Mouse (Mus musculus) forebrain, embryonic 10.5 days (tissue): Measurements from ENCODE around the gene Dlg2. TPM values are rescaled to one million over a fixed set of nuclear protein-coding genes. Genes with fewer than 3 reads are reported as not detected.

ENCODE experiments used
- DNase-seq: peaks from one replicate; pipeline ENCODE4 v3.0.0-alpha.2; 2017; ENCODE audit warnings: low spot score; ENCODE audit errors: extremely low spot score
- H3K27ac ChIP-seq: fragments of 300-500 bp; sonication (generic); 2 replicates; pipeline ENCODE4 v1.5.1; 2016; ENCODE audit warnings: mild to moderate bottlenecking
- H3K27me3 ChIP-seq: fragments of 300-500 bp; sonication (generic); 2 replicates; pipeline ENCODE4 v1.6.1; 2016; ENCODE audit warnings: mild to moderate bottlenecking; ENCODE audit not compliant: poor library complexity, severe bottlenecking
- H3K36me3 ChIP-seq: fragments of 300-500 bp; sonication (generic); replicated peaks from 2 replicates; pipeline ENCODE4 v1.6.1; 2016; ENCODE audit warnings: mild to moderate bottlenecking, moderate library complexity
- H3K4me1 ChIP-seq: fragments of 300-500 bp; sonication (generic); 2 replicates; pipeline ENCODE4 v1.6.1; 2016
- H3K4me3 ChIP-seq: fragments of 300-500 bp; sonication (generic); 2 replicates; pipeline ENCODE4 v1.5.1; 2016; ENCODE audit warnings: mild to moderate bottlenecking, moderate library complexity
- H3K9me3 ChIP-seq: fragments of 300-500 bp; sonication (generic); 2 replicates; pipeline ENCODE4 v1.6.1; 2016; ENCODE audit warnings: mild to moderate bottlenecking, moderate library complexity
- WGBS: fragments of 180-500 bp; shearing (Covaris S2); methylation state at CpG from one replicate; pipeline ENCODE4 v1.1.7; 2016; 5-methylcytosine and 5-hydroxymethylcytosine counted together
- polyA plus RNA-seq: library from polyadenylated mRNA; unstranded; fragments of >200 nt; fragmentation: Nextera tagmentation; extraction: Ambion mirVana; gene quantifications from 2 replicates; pipeline ENCODE4 v1.2.1, GENCODE M21; 2016

The Dlg2 gene
- polyA plus RNA-seq, 1 experiment from 2014 or later: 0.95 TPM

- WGBS: 60% methylated on average over 3 of the region's 3 CpGs
- Histone ChIP-seq H3K9me3 (no peaks in the 10 kb centered on the region), H3K4me3 (no peak overlapping the region), H3K4me1 (no peaks in the 10 kb centered on the region), H3K27me3 (no peaks in the 10 kb centered on the region), H3K36me3 (no peaks in the 10 kb centered on the region), H3K27ac (no peak overlapping the region)
- DNase-seq: no peak
Measured at GRCm38 (mm10) chr7:91288324-91288723, 811.9 kb downstream of the Dlg2 start.

- WGBS: 77% methylated on average over 2 of the region's 2 CpGs
- Histone ChIP-seq H3K4me1 (no peaks in the 10 kb centered on the region), H3K27me3 (no peaks in the 10 kb centered on the region), H3K36me3 (no peaks in the 10 kb centered on the region), H3K4me3 (no peak overlapping the region), H3K9me3 (no peaks in the 10 kb centered on the region), H3K27ac (no peak overlapping the region)
- DNase-seq: no peak
Measured at GRCm38 (mm10) chr7:91296127-91296526, 819.7 kb downstream of the Dlg2 start.

- H3K9me3 ChIP-seq: no peaks in the 10 kb centered on the region
- 92% methylated on average over 5 of the region's 5 CpGs for WGBS
Measured at GRCm38 (mm10) chr7:91311177-91311576, 834.7 kb downstream of the Dlg2 start.

GRCm38 (mm10) chr7:91345073-91345472, 868.6 kb downstream of the Dlg2 start:
- Histone ChIP-seq H3K36me3 (no peaks in the 10 kb centered on the region), H3K4me3 (no peak overlapping the region), H3K27ac (no peak overlapping the region), H3K9me3 (no peaks in the 10 kb centered on the region), H3K27me3 (no peaks in the 10 kb centered on the region), H3K4me1 (no peaks in the 10 kb centered on the region)
- DNase-seq: no peak

More at GRCm38 (mm10) chr7:91311177-91311576, 834.7 kb downstream of the Dlg2 start:
- Histone ChIP-seq H3K27me3 (no peaks in the 10 kb centered on the region), H3K36me3 (no peaks in the 10 kb centered on the region), H3K4me1 (peaks cover 12% of the 10 kb centered on the region), H3K27ac (no peak overlapping the region), H3K4me3 (no peak overlapping the region)
- no peak for DNase-seq

- no peak for DNase-seq
- 73% methylated on average over 10 of the region's 10 CpGs for WGBS
- H3K9me3 ChIP-seq: no peaks in the 10 kb centered on the region
Measured at GRCm38 (mm10) chr7:91369821-91370321, 893.4 kb downstream of the Dlg2 start.

GRCm38 (mm10) chr7:91382281-91382680, 905.8 kb downstream of the Dlg2 start:
- Histone ChIP-seq H3K27me3 (no peaks in the 10 kb centered on the region), H3K4me1 (no peaks in the 10 kb centered on the region), H3K36me3 (no peaks in the 10 kb centered on the region), H3K27ac (no peak overlapping the region), H3K4me3 (no peak overlapping the region), H3K9me3 (no peaks in the 10 kb centered on the region)
- DNase-seq: no peak
- WGBS: 84% methylated on average over 3 of the region's 3 CpGs

More at GRCm38 (mm10) chr7:91369821-91370321, 893.4 kb downstream of the Dlg2 start:
- Histone ChIP-seq H3K27ac (no peak overlapping the region), H3K36me3 (no peaks in the 10 kb centered on the region), H3K4me1 (no peaks in the 10 kb centered on the region), H3K27me3 (no peaks in the 10 kb centered on the region), H3K4me3 (no peak overlapping the region)

- no peak overlapping the region for H3K4me3 ChIP-seq
- no peak for DNase-seq
- H3K27ac ChIP-seq: no peak overlapping the region
- H3K36me3 ChIP-seq: no peaks in the 10 kb centered on the region
- H3K9me3 ChIP-seq: no peaks in the 10 kb centered on the region
- H3K27me3 ChIP-seq: no peaks in the 10 kb centered on the region
- 61% methylated on average over 1 of the region's 1 CpGs for WGBS
- no peaks in the 10 kb centered on the region for H3K4me1 ChIP-seq
Measured at GRCm38 (mm10) chr7:91383873-91384272, 907.4 kb downstream of the Dlg2 start.

- no peaks in the 10 kb centered on the region for H3K4me1 ChIP-seq
- H3K27me3 ChIP-seq: no peaks in the 10 kb centered on the region
- no peaks in the 10 kb centered on the region for H3K9me3 ChIP-seq
- no peak for DNase-seq
- H3K27ac ChIP-seq: no peak overlapping the region
- 92% methylated on average over 5 of the region's 5 CpGs for WGBS
- no peaks in the 10 kb centered on the region for H3K36me3 ChIP-seq
- no peak overlapping the region for H3K4me3 ChIP-seq
Measured at GRCm38 (mm10) chr7:91389272-91389671, 912.8 kb downstream of the Dlg2 start.

- H3K4me3 ChIP-seq: no peak overlapping the region
- no peak overlapping the region for H3K27ac ChIP-seq
- no peaks in the 10 kb centered on the region for H3K9me3 ChIP-seq
- no peaks in the 10 kb centered on the region for H3K27me3 ChIP-seq
- peaks cover 11% of the 10 kb centered on the region for H3K4me1 ChIP-seq
- no peaks in the 10 kb centered on the region for H3K36me3 ChIP-seq
- WGBS: 22% methylated on average over 3 of the region's 3 CpGs
- no peak for DNase-seq
Measured at GRCm38 (mm10) chr7:91397827-91398226, 921.4 kb downstream of the Dlg2 start.

GRCm38 (mm10) chr7:91412109-91412508, 935.6 kb downstream of the Dlg2 start:
- Histone ChIP-seq H3K27me3 (no peaks in the 10 kb centered on the region), H3K4me1 (no peaks in the 10 kb centered on the region), H3K4me3 (no peak overlapping the region), H3K36me3 (no peaks in the 10 kb centered on the region), H3K9me3 (no peaks in the 10 kb centered on the region), H3K27ac (no peak overlapping the region)
- no peak for DNase-seq
- 86% methylated on average over 5 of the region's 5 CpGs for WGBS

GRCm38 (mm10) chr7:91414150-91414549, 937.7 kb downstream of the Dlg2 start:
- no peak overlapping the region for H3K4me3 ChIP-seq
- WGBS: 82% methylated on average over 2 of the region's 2 CpGs
- DNase-seq: no peak
- no peaks in the 10 kb centered on the region for H3K36me3 ChIP-seq
- H3K9me3 ChIP-seq: no peaks in the 10 kb centered on the region
- no peaks in the 10 kb centered on the region for H3K4me1 ChIP-seq
- no peaks in the 10 kb centered on the region for H3K27me3 ChIP-seq
- no peak overlapping the region for H3K27ac ChIP-seq

GRCm38 (mm10) chr7:91414749-91415148, 938.3 kb downstream of the Dlg2 start:
- no peaks in the 10 kb centered on the region for H3K36me3 ChIP-seq
- H3K4me3 ChIP-seq: no peak overlapping the region
- no peaks in the 10 kb centered on the region for H3K4me1 ChIP-seq
- H3K27ac ChIP-seq: no peak overlapping the region
- H3K9me3 ChIP-seq: no peaks in the 10 kb centered on the region
- no peak for DNase-seq
- 79% methylated on average over 2 of the region's 2 CpGs for WGBS
- no peaks in the 10 kb centered on the region for H3K27me3 ChIP-seq

GRCm38 (mm10) chr7:91420215-91420614, 943.7 kb downstream of the Dlg2 start:
- Histone ChIP-seq H3K4me3 (no peak overlapping the region), H3K4me1 (no peaks in the 10 kb centered on the region), H3K27me3 (no peaks in the 10 kb centered on the region), H3K9me3 (no peaks in the 10 kb centered on the region), H3K36me3 (no peaks in the 10 kb centered on the region), H3K27ac (no peak overlapping the region)
- WGBS: 89% methylated on average over 4 of the region's 4 CpGs
- no peak for DNase-seq

GRCm38 (mm10) chr7:91423784-91424183, 947.3 kb downstream of the Dlg2 start:
- Histone ChIP-seq H3K36me3 (no peaks in the 10 kb centered on the region), H3K27me3 (no peaks in the 10 kb centered on the region), H3K27ac (no peak overlapping the region), H3K4me3 (no peak overlapping the region), H3K9me3 (no peaks in the 10 kb centered on the region), H3K4me1 (no peaks in the 10 kb centered on the region)
- no peak for DNase-seq
- WGBS: 79% methylated on average over 4 of the region's 4 CpGs
